Mouse (Mus musculus) thymus, postnatal 0 days (tissue): Measurements from ENCODE around the gene Pfkfb4. TPM values are rescaled to one million over a fixed set of nuclear protein-coding genes. Genes with fewer than 3 reads are reported as not detected.
A peak's percentile ranks its signal among the peaks of the same experiment; 100 is the strongest.

ENCODE experiments used
- DNase-seq: peaks from one replicate; pipeline ENCODE4 v3.0.0-alpha.2; 2015; ENCODE audit warnings: low spot score
- polyA plus RNA-seq: library from polyadenylated mRNA; unstranded; fragments of >200 nt; fragmentation: Nextera tagmentation; extraction: Ambion mirVana; gene quantifications from 2 replicates; pipeline ENCODE4 v1.2.1, GENCODE M21; 2015

Gene Pfkfb4
- polyA plus RNA-seq, 1 experiment from 2014 or later = 7.7 TPM

GRCm38 (mm10) chr9:109031686-109032085 lies 40.1 kb downstream of the Pfkfb4 start:
- no peak for DNase-seq

- no peak for DNase-seq
These were observed 40.9 kb downstream of the Pfkfb4 start for GRCm38 (mm10) chr9:109032435-109032834.

- peak; percentile 59 for DNase-seq
These were observed 46.7 kb downstream of the Pfkfb4 start, which contains the start of gene Shisa5 for GRCm38 (mm10) chr9:109038086-109038895. TSS of gene Shisa5 (plus strand) at chr9:109038565.

- no peak for DNase-seq
These were observed 47.4 kb downstream of the Pfkfb4 start for GRCm38 (mm10) chr9:109038901-109039364.

GRCm38 (mm10) chr9:109039681-109040080 lies 48.1 kb downstream of the Pfkfb4 start:
- DNase-seq = no peak

- DNase-seq = no peak
These were observed 48.6 kb downstream of the Pfkfb4 start for GRCm38 (mm10) chr9:109040216-109040615.

- DNase-seq = no peak
These were observed 49.3 kb downstream of the Pfkfb4 start for GRCm38 (mm10) chr9:109040906-109041305.

GRCm38 (mm10) chr9:109041351-109041750 lies 49.8 kb downstream of the Pfkfb4 start:
- no peak for DNase-seq

GRCm38 (mm10) chr9:109046306-109046705 lies 54.7 kb downstream of the Pfkfb4 start:
- peak; percentile 82 for DNase-seq

- no peak for DNase-seq
These were observed 57.7 kb downstream of the Pfkfb4 start for GRCm38 (mm10) chr9:109049316-109049715.

- peak; percentile 5 for DNase-seq
These were observed 58.6 kb downstream of the Pfkfb4 start for GRCm38 (mm10) chr9:109049996-109050673.

- DNase-seq = no peak
These were observed 59.1 kb downstream of the Pfkfb4 start for GRCm38 (mm10) chr9:109050674-109050997.

- peak; percentile 75 for DNase-seq
These were observed 59.5 kb downstream of the Pfkfb4 start for GRCm38 (mm10) chr9:109051011-109051501.

- DNase-seq = peak; percentile 18
These were observed 60.3 kb downstream of the Pfkfb4 start for GRCm38 (mm10) chr9:109051651-109052489.

- DNase-seq = no peak
These were observed 61.1 kb downstream of the Pfkfb4 start for GRCm38 (mm10) chr9:109052490-109053260.

GRCm38 (mm10) chr9:109053366-109053765 lies 61.8 kb downstream of the Pfkfb4 start:
- no peak for DNase-seq

GRCm38 (mm10) chr9:109053851-109054250 lies 62.3 kb downstream of the Pfkfb4 start:
- DNase-seq = no peak

- DNase-seq = peak; percentile 62
These were observed 63.1 kb downstream of the Pfkfb4 start for GRCm38 (mm10) chr9:109054712-109055111.

- DNase-seq = no peak
These were observed 63.9 kb downstream of the Pfkfb4 start for GRCm38 (mm10) chr9:109055271-109056030.
